Mouse (Mus musculus): ENCODE data around the gene A130010J15Rik. TPM values are rescaled to one million over a fixed set of nuclear protein-coding genes. Genes with fewer than 3 reads are reported as not detected.

Gene A130010J15Rik
- polyA plus RNA-seq, 1 experiment, result 9.3 TPM

- Histone ChIP-seq H3K27me3 (ENCODE audit: control insufficient read depth, insufficient read depth, low read length, poor library complexity, severe bottlenecking) (no peaks in the 10 kb centered on the region), H3K4me1 (ENCODE audit: control insufficient read depth, insufficient read depth, low read length) (no peaks in the 10 kb centered on the region), H3K4me3 (ENCODE audit: low read depth, low read length) (no peak overlapping the region), H3K9me3 (replicated peaks; ENCODE audit: control insufficient read depth, insufficient read depth, low read length, poor library complexity, severe bottlenecking) (no peaks in the 10 kb centered on the region), H3K27ac (ENCODE audit: insufficient read depth, low read length) (no peak overlapping the region), H3K9ac (ENCODE audit: low read depth, poor library complexity, severe bottlenecking) (no peak overlapping the region), H3K36me3 (ENCODE audit: control insufficient read depth, insufficient read depth, low read length, poor library complexity, severe bottlenecking) (no peaks in the 10 kb centered on the region)
- no peak for TF ChIP-seq POLR2A (IDR thresholded peaks at IDR 0.05; ENCODE audit: insufficient read depth, low read length)
- TF ChIP-seq CTCF (IDR thresholded peaks at IDR 0.05; ENCODE audit: low read depth, low read length), result no peak
- no peak for TF ChIP-seq EP300 (IDR thresholded peaks at IDR 0.05; ENCODE audit: insufficient read depth, low read depth, low read length)
Observed at GRCm38 (mm10) chr1:193189771-193190170, 21.9 kb downstream of the A130010J15Rik start.

- H3K27ac ChIP-seq (ENCODE audit: insufficient read depth, low read length), result no peak overlapping the region
- H3K9ac ChIP-seq (ENCODE audit: low read depth, poor library complexity, severe bottlenecking), result no peak overlapping the region
- H3K9me3 ChIP-seq (replicated peaks; ENCODE audit: control insufficient read depth, insufficient read depth, low read length, poor library complexity, severe bottlenecking), result no peaks in the 10 kb centered on the region
- TF ChIP-seq EP300 (IDR thresholded peaks at IDR 0.05; ENCODE audit: insufficient read depth, low read depth, low read length) (no peak), CTCF (IDR thresholded peaks at IDR 0.05; ENCODE audit: low read depth, low read length) (no peak), POLR2A (IDR thresholded peaks at IDR 0.05; ENCODE audit: insufficient read depth, low read length) (no peak)
- no peaks in the 10 kb centered on the region for H3K36me3 ChIP-seq (ENCODE audit: control insufficient read depth, insufficient read depth, low read length, poor library complexity, severe bottlenecking)
- no peak overlapping the region for H3K4me3 ChIP-seq (ENCODE audit: low read depth, low read length)
- H3K4me1 ChIP-seq (ENCODE audit: control insufficient read depth, insufficient read depth, low read length), result no peaks in the 10 kb centered on the region
- no peaks in the 10 kb centered on the region for H3K27me3 ChIP-seq (ENCODE audit: control insufficient read depth, insufficient read depth, low read length, poor library complexity, severe bottlenecking)
Observed at GRCm38 (mm10) chr1:193191675-193192283, 23.9 kb downstream of the A130010J15Rik start.

- no peak overlapping the region for H3K4me3 ChIP-seq (ENCODE audit: low read depth, low read length)
- TF ChIP-seq POLR2A (IDR thresholded peaks at IDR 0.05; ENCODE audit: insufficient read depth, low read length) (no peak), EP300 (IDR thresholded peaks at IDR 0.05; ENCODE audit: insufficient read depth, low read depth, low read length) (no peak), CTCF (IDR thresholded peaks at IDR 0.05; ENCODE audit: low read depth, low read length) (no peak)
- H3K27ac ChIP-seq (ENCODE audit: insufficient read depth, low read length), result no peak overlapping the region
- no peak overlapping the region for H3K9ac ChIP-seq (ENCODE audit: low read depth, poor library complexity, severe bottlenecking)
- H3K4me1 ChIP-seq (ENCODE audit: control insufficient read depth, insufficient read depth, low read length), result no peaks in the 10 kb centered on the region
- no peaks in the 10 kb centered on the region for H3K9me3 ChIP-seq (replicated peaks; ENCODE audit: control insufficient read depth, insufficient read depth, low read length, poor library complexity, severe bottlenecking)
- H3K27me3 ChIP-seq (ENCODE audit: control insufficient read depth, insufficient read depth, low read length, poor library complexity, severe bottlenecking), result no peaks in the 10 kb centered on the region; the same call in 1 of the 2 replicates
- no peaks in the 10 kb centered on the region for H3K36me3 ChIP-seq (ENCODE audit: control insufficient read depth, insufficient read depth, low read length, poor library complexity, severe bottlenecking)
Observed at GRCm38 (mm10) chr1:193194416-193195140, 26.7 kb downstream of the A130010J15Rik start.

GRCm38 (mm10) chr1:193195169-193195810, 27.4 kb downstream of the A130010J15Rik start:
- H3K27me3 ChIP-seq (ENCODE audit: control insufficient read depth, insufficient read depth, low read length, poor library complexity, severe bottlenecking), result no peaks in the 10 kb centered on the region; the same call in 1 of the 2 replicates
- H3K9me3 ChIP-seq (replicated peaks; ENCODE audit: control insufficient read depth, insufficient read depth, low read length, poor library complexity, severe bottlenecking), result no peaks in the 10 kb centered on the region
- H3K36me3 ChIP-seq (ENCODE audit: control insufficient read depth, insufficient read depth, low read length, poor library complexity, severe bottlenecking), result no peaks in the 10 kb centered on the region
- H3K9ac ChIP-seq (ENCODE audit: low read depth, poor library complexity, severe bottlenecking), result no peak overlapping the region
- no peaks in the 10 kb centered on the region for H3K4me1 ChIP-seq (ENCODE audit: control insufficient read depth, insufficient read depth, low read length)
- no peak overlapping the region for H3K27ac ChIP-seq (ENCODE audit: insufficient read depth, low read length)
- TF ChIP-seq POLR2A (IDR thresholded peaks at IDR 0.05; ENCODE audit: insufficient read depth, low read length) (no peak), EP300 (IDR thresholded peaks at IDR 0.05; ENCODE audit: insufficient read depth, low read depth, low read length) (no peak), CTCF (IDR thresholded peaks at IDR 0.05; ENCODE audit: low read depth, low read length) (no peak)
- no peak overlapping the region for H3K4me3 ChIP-seq (ENCODE audit: low read depth, low read length)

GRCm38 (mm10) chr1:193197494-193198205, 29.8 kb downstream of the A130010J15Rik start:
- Histone ChIP-seq H3K27me3 (ENCODE audit: control insufficient read depth, insufficient read depth, low read length, poor library complexity, severe bottlenecking) (no peaks in the 10 kb centered on the region; the same call in 1 of the 2 replicates), H3K4me3 (ENCODE audit: low read depth, low read length) (no peak overlapping the region), H3K9ac (ENCODE audit: low read depth, poor library complexity, severe bottlenecking) (no peak overlapping the region), H3K27ac (ENCODE audit: insufficient read depth, low read length) (no peak overlapping the region), H3K9me3 (replicated peaks; ENCODE audit: control insufficient read depth, insufficient read depth, low read length, poor library complexity, severe bottlenecking) (no peaks in the 10 kb centered on the region), H3K4me1 (ENCODE audit: control insufficient read depth, insufficient read depth, low read length) (no peaks in the 10 kb centered on the region), H3K36me3 (ENCODE audit: control insufficient read depth, insufficient read depth, low read length, poor library complexity, severe bottlenecking) (no peaks in the 10 kb centered on the region)
- TF ChIP-seq CTCF (IDR thresholded peaks at IDR 0.05; ENCODE audit: low read depth, low read length), result no peak
